In the genomic region with DNA sequence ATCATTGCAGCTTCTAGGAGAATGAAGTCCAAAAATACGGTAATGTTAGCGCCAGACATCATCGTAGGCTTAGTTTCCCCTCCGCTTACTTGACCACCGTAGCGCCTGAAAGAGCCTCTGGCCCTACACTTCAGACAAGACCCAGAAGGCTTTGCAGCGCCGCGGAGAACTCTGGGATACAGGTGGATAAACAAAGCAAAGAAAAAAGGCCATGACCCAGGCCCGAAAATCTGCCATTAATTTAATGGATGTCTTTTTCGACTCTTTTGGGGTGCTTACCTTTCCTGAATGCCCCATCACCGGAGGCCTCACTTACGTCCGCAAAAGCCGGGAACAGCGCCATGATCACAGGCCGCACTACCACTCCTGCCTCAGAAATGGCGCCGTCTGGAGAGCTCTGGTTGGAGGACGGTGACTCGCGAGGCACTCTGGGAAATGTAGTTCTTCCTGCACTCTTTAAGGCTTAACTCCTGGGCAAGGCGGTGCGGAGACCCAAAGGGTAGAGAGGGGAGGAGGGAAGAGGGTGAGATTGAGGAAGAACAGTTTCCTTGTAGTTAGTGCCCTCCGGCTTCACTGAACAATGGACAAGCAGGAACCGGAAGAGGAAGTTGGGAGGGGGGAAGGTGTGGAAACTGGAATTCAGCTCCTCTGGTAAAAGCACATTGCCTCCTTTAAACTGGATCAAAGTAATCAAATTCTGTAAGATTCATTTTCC, we compare ENCODE assay signal across 8 mouse cellular contexts. TPM values are rescaled to one million over a fixed set of nuclear protein-coding genes. Genes with fewer than 3 reads are reported as not detected.
DNase-seq lines count a peak whose midpoint lies in the region; ATAC-seq and TF ChIP-seq lines count a peak whose summit lies in the region.

A gene (minus strand): TSS at position 393 of the 715 bp plus-strand sequence.

- no peak for TF ChIP-seq CTCF in Patski (IDR thresholded peaks at IDR 0.05)

- DNase-seq in Patski (ENCODE audit: low read depth, low spot score), result no peak
- peak; percentile 91 to 92 for DNase-seq in cerebellum, postnatal 14 days
- peak; percentile 86 for DNase-seq in frontal cortex, postnatal 14 days (ENCODE audit: low spot score in 2 of 2)
- DNase-seq in layer of hippocampus, postnatal 25 days (ENCODE audit: extremely low spot score in 1 of 2, low spot score in 1 of 2), result peak; percentile 74 to 84
- peak; percentile 96 for DNase-seq in lung, postnatal 25 days (ENCODE audit: low spot score)
- DNase-seq in retina, embryonic 14.5 days (ENCODE audit: low spot score), result peak; percentile 94
- peak; percentile 89 for DNase-seq in thymus, postnatal 4 days

- H3K9ac ChIP-seq in hindbrain, embryonic 13.5 days, result peak within 1 kb of the TSS; percentile 71

- under 1% methylated on average over 26 of the region's 26 CpGs for WGBS in hindbrain, embryonic 13.5 days

- POLR2A ChIA-PET in Patski (lab: Charles Lee), result interaction anchor here (0.8 kb wide), 1 partner anchor 32 kb away, joined by 4 read pairs; no protein-coding TSS in a partner anchor

- no peaks in the 10 kb centered on the region for H3K9me3 ChIP-seq in hindbrain, embryonic 13.5 days

- peak; percentile 99 for ATAC-seq in Patski
- peak; percentile 99 for ATAC-seq in hindbrain, embryonic 13.5 days (ENCODE audit: low FRiP score)

- peak within 1 kb of the TSS; percentile 74 for H3K27ac ChIP-seq in hindbrain, embryonic 13.5 days

- in situ Hi-C loops in Patski (cut with MboI; ENCODE audit: low pct_unique_long_range_greater_than_20kb), result no loop called here

- H3K4me1 ChIP-seq in hindbrain, embryonic 13.5 days (replicated peaks), result peaks cover 14% of the 10 kb centered on the region

- peak within 1 kb of the TSS; percentile 56 for H3K4me2 ChIP-seq in hindbrain, embryonic 13.5 days

- no peaks in the 10 kb centered on the region for H3K27me3 ChIP-seq in Patski
- no peaks in the 10 kb centered on the region for H3K27me3 ChIP-seq in hindbrain, embryonic 13.5 days

- peak within 1 kb of the TSS; percentile 51 for H3K4me3 ChIP-seq in hindbrain, embryonic 13.5 days

- CTCF ChIA-PET in Patski (lab: Charles Lee), result interaction anchor here (0.7 to 1.9 kb wide), 2 partner anchors 28 to 419 kb away, joined by 3 to 5 read pairs; no protein-coding TSS in a partner anchor

- 0 out of 2 replicates have a peak, but pooled peaks cover 3% of the 10 kb centered on the region for H3K36me3 ChIP-seq in hindbrain, embryonic 13.5 days

RNA-seq across cellular contexts. Expression of the gene that starts here (rescaled TPM):
- 13.5 TPM for polyA plus RNA-seq in Patski (2021)
- 14.4 and 14.9 TPM in 2 replicates for polyA plus RNA-seq in hindbrain, embryonic 13.5 days (2015; fragmentation: Nextera tagmentation; extraction: Ambion mirVana)
- 10 to 100 TPM; 19.4 to 21.7 TPM for total RNA-seq in layer of hippocampus, postnatal 25 days (2021)
